Mouse (Mus musculus) liver (tissue): ENCODE results near the gene Vmn2r13.
"Not testable (repeated sequence)": the region's sequence is repeated elsewhere in the genome, so short reads cannot be mapped to it uniquely, and the experiment has no call there.

Source experiments
- DNase-seq: peaks from one replicate; pipeline ENCODE4 v3.0.0-alpha.2; 2020; ENCODE audit warnings: mixed read lengths

The Vmn2r13 gene

GRCm38 (mm10) chr5:109192099-109192498, at the start of gene Vmn2r13:
Gene Vmn2r13, minus strand, starts transcription at chr5:109192199.
- DNase-seq: not testable (repeated sequence)

- no peak for DNase-seq
Observed at GRCm38 (mm10) chr5:109224608-109225007, 32.6 kb upstream of the Vmn2r13 start, which contains the start of gene Vmn2r14. Gene Vmn2r14, minus strand, starts transcription at chr5:109224708.

GRCm38 (mm10) chr5:109166851-109167250, 25.1 kb downstream of the Vmn2r13 start:
- DNase-seq: not testable (repeated sequence)

GRCm38 (mm10) chr5:109160121-109160520, 31.9 kb downstream of the Vmn2r13 start:
- no peak for DNase-seq

GRCm38 (mm10) chr5:109159576-109159975, 32.4 kb downstream of the Vmn2r13 start:
- not testable (repeated sequence) for DNase-seq

GRCm38 (mm10) chr5:109158488-109159485, 33.2 kb downstream of the Vmn2r13 start:
- not testable (repeated sequence) for DNase-seq

GRCm38 (mm10) chr5:109139546-109139945, 52.5 kb downstream of the Vmn2r13 start:
- DNase-seq: no peak

GRCm38 (mm10) chr5:109136731-109137130, 55.3 kb downstream of the Vmn2r13 start:
- no peak for DNase-seq
